Mouse (Mus musculus) induced T-regulatory cell, adult 2 months (primary cell): ENCODE data around the gene Gm9857.
A peak's percentile ranks its signal among the peaks of the same experiment; 100 is the strongest.

Experiments used
- DNase-seq: peaks from one replicate; pipeline ENCODE4 v3.0.0-alpha.2; 2012; ENCODE audit warnings: low read depth

The Gm9857 gene

DNA sequence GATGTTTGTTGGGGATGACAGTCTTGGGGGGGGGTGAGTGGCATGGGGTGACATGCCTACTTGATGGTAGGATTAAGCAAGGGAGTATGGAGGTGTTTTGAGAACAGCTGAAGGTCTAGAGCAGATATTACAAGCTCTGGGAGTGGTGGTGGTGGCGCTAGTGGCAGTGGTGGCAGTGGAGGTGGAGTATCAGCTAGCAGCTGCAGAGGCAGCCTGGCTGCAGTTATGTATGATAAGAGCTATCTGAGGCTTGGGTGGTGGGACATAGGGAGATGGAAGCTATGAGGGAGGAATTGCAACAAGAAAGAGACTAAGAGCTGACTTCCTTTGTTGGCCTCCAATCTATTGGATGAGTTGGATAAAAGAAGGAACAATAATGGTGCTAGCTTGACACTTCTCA lies 18.4 kb downstream of the Gm9857 start:
- no peak for DNase-seq

DNA sequence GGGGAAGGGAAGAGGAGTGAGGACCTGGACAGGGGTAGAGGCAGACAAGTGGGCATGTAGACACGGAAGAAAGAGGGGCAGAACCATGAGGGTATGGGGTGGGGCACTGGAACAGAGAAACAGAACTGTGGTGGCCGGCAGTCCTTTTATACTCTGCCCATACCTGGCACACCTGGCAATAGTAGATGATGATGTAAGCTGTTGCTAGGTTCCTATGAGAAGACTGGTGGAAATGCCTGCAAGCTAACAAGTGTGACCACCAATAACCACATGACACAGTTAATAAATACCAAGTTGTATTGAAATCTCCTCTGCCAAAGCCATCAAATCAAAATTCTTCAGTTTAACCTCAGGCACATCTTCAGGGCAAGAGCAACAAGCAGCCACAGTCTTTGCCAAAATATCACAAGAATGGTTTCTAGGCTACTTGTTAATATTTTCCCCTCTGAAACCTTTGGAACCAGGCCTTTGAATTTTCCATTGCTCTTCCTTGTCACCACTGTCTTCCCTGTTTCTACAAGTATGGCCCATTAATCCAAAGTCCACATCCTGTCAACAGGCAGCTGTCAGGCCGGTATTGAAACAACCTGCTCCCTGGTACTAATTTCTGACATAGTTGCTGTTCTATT lies 19.7 kb downstream of the Gm9857 start:
- DNase-seq: no peak

DNA sequence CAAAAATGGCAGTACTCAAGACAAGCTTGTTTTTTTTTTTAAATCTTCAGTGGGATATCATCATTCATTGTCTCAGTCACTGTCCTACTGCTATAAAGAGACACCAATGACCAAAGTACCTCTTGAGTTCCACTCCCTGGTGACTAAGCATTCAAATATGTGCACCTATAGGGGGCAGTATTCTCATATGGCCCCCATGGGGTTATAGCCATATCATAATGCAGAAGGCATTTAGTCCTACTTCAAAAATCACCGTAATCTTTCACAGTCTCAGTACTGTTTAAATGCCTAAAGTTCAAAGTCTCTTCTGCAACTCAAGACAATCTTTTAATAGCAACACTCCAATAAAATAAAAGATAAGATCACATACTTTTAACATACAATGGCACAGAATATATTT lies 21.4 kb downstream of the Gm9857 start:
- no peak for DNase-seq

DNA sequence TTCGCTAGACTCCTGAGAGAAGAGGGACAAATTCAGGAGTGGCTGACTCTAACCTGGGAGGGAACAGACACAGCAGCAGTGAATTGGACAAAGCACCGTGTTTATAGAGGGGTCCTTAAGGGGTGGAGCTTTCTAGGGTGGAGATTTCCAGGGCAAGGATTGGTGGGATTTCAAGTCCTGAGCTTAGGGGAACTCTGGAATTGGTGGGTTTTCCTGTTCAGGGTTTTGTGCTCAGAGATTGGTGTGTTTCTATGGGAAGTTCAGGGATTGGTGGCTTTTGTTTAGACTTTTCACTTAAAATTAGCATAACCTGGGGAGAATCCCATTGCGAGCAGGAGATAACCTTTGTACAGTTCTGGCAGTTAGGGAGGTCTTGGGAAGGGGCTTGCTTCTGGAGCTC lies 22.3 kb downstream of the Gm9857 start:
- DNase-seq: no peak

DNA sequence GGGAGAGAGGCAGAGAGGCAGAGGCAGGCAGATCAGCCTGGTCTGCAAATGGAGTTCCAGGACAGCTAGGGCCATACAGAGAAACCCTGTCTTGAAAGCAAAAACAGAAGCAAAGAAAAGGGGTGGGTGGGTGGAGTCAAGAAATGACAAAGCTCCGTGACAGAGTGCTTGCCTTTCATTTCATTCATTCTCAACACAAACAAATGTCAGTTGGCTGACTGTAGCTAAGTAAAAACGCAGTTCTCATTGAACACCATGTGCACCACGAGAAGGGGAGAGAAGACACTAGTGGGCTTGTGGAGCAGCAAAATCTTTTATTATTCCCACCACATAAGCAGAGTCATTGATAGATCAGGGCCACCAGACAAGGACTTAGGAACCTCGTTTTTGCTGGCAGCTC lies 23.4 kb downstream of the Gm9857 start:
- DNase-seq: no peak

DNA sequence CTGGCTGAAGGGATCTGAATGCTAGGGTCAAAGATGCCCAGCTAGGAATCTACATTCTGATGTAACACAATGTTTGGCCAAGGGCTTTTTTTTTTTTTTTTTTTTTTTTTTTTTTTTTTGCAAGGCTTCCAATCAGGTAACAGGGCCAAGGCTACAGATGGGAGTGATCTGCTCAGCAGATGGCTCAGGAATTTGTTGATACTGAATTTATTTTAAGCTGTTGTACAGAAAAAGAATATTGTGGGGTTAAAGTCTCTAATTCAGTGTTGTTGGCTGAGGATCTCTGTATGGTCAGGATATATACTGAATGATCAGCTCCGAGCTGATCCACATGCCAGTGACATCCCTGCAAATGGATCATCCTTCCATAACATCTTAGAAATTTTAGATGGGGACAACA lies 24.2 kb downstream of the Gm9857 start:
- no peak for DNase-seq

DNA sequence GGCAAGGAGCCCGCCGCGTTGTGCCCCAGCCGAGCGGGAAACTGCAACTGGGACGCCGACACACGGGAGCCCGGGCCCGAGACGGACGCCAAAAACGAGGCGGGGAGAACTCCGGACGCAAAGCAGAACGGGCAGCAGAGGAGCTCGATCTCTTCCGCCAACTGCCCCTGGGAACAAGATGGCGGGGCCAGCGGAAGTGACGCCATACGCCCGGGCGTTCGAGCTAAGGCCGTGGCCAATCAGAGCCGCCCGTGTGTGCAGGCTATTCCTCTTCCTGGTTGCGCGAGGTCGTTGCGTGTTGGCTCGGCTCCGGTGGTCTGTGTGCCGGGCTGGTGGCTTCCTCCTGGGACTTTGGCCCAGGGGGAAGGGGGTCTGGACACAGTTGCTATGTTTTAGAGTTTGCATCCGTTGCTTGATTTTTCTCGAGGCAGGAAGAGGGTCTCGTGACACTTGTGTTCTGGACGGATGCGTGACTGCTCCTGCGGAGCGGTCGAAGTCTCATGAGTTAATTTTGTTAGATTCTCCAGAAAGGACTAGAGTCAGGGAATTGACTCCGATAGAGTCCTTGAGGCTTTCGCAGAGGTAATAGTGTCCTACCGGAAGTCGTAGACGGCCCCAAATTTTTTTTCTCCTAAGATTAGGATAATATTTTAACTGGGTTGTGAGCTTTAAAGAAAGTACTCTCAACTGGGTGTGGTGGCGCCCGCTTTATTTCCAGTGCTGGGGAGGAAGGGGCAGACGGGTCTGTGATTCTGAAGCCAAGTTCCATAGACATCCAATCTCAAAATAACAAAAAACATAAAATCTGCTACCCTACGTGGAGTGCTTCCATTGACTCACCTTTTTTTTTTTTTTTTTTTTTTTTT lies 28.5 kb downstream of the Gm9857 start, which contains the start of gene Prpf38b:
Gene Prpf38b, minus strand, starts transcription at position 180 of the 866 bp plus-strand sequence.
- DNase-seq: peak; percentile 98

DNA sequence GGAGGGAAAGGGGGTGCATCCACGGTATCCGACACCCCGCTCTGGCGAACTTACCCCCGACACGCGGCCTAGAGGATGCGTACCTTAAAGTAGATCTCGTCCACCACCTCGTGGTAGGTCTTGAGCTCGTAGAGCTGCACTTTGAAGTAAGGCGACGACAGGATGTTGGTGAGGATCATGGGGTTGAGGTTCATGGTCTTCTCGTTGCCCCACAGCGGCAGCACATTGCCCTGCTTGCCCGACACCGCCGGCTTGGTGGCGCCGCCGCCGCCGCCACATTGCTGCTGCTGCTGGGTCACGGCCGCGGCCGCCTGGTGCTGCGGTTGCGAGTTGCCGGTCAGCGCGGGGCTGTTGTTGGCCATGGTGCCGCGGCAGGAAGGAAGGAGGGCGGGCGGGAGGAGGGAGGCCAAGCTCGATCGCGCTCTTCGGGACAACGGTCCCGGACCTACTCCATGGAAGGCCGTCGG lies 29.1 kb downstream of the Gm9857 start:
- DNase-seq: peak; percentile 94

DNA sequence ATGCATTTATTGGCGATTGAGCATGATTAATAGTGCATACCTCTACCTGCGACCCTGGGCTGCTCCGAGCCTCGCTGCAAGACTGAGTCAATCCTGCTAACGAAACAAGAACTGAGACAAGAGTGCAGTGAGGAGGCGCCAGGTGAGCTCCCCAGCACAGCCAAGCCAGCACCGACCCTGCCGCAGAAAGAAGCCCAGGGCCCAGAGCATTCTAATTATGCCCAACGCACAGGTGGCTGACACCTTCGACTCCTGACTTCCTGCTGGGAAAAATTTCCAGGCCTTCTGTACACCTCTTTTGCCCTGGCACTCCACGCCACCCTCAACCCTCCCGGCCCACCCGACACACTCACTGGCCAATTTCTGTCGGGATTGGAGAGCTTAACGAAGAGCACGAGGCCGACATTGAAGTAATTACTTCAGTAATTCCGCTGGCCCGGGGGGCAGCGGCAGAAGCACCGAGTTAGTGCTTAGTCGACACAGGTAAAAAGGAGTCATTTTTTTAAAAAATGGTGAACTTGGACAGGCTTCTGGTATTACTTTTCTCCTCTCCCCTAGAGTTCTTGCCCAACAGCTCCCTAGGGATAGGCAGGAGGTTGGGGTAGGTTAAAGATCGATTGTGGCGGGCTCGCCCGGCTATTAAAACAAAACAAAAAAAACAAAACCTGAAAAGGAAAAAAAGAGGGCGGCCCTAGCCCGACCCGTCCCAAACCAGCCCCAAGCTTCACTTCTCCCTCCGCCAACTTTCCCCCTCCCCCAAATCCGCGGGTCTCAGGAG lies 29.8 kb downstream of the Gm9857 start:
- peak; percentile 48 for DNase-seq

DNA sequence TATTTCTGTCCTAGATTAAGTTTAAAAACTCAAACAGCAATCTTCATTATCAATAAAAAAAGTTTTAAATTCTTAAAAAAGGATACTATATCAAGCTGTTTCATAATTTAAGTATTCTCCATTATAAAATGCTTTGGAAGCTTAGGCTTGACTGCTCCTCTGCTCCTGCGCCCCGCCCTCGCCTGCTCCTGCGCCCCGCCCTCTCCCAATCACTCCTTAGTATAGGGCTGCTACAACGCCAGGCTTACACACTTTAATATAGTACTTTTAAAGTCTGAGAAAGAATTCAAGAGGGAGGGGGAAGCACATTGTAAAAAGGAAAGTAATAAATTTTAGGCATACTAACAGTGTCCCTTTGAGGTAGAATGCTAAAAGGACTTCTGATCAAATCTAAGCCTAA lies 37.3 kb downstream of the Gm9857 start:
- DNase-seq: no peak

DNA sequence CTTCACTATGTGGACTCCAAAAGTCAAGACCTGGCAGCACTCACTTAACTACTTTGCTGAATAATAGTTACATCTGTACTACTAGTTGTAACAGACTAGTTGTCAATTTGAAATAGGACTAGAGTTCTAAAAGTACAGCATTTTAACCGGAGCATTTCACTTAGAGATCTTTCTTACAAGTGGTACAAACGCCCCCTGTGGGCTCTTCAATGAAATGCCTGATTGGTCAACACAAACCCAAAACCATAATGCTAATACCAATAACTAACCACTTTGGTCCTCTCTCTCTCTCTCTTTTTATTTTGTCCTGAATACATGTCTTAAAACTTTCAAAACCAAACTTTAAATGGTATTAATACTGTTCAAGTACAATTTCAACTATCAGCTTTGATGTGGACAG lies 38.2 kb downstream of the Gm9857 start:
- peak; percentile 50 for DNase-seq

DNA sequence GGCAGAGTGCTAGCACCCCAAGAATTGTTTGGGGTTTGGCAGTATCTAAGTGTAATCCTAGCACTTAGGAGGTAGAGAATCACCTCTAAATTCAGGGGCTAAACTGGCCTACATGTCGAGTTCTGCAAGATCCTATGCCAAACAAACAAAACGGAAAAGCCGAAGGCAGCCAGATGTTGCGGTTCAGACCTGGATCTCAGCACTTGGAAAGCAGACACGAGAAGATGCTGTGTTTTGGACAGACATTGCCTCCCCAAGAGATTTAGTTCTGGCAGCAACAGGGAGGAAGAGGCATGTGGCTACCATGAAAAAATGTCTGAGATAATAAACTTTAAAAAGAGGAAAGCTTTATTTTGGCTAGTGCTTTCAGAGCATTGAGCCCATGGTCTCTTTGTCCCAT lies 39.6 kb downstream of the Gm9857 start:
- DNase-seq: no peak

DNA sequence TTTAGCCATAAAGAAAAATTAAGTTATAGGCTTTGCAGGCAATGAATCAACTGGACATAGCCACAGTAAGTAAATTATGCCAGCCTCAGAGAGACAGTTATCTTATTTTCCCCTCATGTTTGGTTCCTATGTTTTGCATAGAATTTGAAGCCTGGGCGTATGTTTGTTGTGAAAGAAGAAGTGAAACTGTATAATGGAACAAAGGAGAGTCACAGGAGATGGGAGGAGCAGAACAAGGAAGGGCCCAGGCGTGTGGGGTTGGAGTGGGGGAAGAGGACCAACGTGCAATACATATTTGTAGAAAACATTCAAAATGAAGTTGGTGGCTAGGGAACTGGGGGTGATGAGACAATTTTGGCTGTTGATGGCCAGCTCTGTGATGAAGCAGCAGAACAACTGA lies 40.1 kb downstream of the Gm9857 start:
- DNase-seq: peak; percentile 41

DNA sequence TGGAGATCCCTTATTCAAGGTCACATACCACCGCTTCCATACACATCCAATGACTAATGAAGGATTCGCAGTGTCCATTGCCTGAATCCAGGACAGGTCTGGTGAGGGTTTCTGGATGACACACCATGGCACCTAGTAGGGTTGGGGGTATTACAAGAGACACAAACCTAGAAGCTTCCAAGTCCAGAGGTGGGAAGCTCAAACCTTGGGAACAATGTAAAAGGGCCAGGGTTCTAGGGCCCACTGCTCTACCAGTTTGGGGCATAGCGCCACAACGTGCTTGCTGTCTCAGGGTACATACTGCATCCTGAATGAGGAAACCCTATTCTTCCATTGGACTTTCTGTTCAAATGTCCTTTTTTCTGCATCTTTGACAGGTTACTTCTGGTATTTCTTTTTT lies 41.6 kb downstream of the Gm9857 start:
- DNase-seq: no peak

DNA sequence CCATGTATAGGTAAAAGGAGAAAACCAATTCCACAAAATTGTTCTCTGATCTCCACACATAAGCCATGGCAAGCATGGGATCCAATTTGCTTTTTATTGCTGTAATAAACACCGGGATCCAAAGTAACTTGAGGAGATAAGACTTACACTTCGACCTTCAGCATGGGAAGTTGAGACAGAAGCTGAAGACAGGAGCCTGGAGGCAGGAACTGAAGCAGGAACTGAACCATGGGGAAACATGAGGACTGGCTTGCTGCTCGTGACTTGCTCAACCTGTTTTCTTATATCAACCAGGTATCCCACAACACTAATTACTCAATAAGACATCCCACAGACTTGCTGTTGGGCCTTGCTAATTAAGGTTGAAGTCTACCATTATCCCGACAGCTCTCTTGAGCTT lies 47.3 kb downstream of the Gm9857 start:
- no peak for DNase-seq

DNA sequence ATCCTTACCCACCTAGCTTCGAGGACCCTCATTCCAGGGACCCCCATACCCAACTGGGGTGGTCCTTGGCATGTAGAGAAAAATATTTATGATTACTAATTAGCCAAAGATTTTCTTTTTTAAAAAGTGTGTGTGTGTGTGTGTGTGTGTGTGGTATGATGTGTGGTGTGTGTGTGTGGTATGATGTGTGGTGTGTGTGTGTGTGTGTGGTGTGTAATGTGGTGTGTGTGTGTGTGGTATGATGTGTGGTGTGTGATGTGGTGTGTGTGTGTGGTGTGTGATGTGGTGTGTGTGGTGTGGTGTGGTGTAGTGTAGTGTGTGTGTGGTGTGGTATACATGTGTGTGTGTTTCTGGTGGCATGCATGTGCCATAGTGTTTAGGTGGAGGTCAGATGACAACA lies 48.2 kb downstream of the Gm9857 start:
- no peak for DNase-seq
